Mouse (Mus musculus) forebrain, embryonic 13.5 days (tissue): ENCODE results near the gene Nat9. TPM values are rescaled to one million over a fixed set of nuclear protein-coding genes. Genes with fewer than 3 reads are reported as not detected.

ENCODE experiments used
- ATAC-seq: fragments of 200-750 bp; cut with Nextera tagmentation; 2 replicates; pipeline ENCODE4 v1.8.0; 2017
- H3K27ac ChIP-seq: fragments of 300-500 bp; sonication (generic); 2 replicates; pipeline ENCODE4 v1.5.1; 2015; ENCODE audit warnings: inconsistent platforms, mild to moderate bottlenecking, moderate library complexity
- H3K27me3 ChIP-seq: fragments of 300-500 bp; sonication (generic); 2 replicates; pipeline ENCODE4 v1.6.1; 2015; ENCODE audit warnings: mild to moderate bottlenecking, inconsistent platforms
- H3K36me3 ChIP-seq: fragments of 300-500 bp; sonication (generic); 2 replicates; pipeline ENCODE4 v1.6.1; 2015; ENCODE audit warnings: mild to moderate bottlenecking, inconsistent platforms; ENCODE audit not compliant: poor library complexity, severe bottlenecking
- H3K4me1 ChIP-seq: fragments of 300-500 bp; sonication (generic); 2 replicates; pipeline ENCODE4 v1.6.1; 2015; ENCODE audit warnings: inconsistent platforms
- H3K4me2 ChIP-seq: fragments of 300-500 bp; sonication (generic); 2 replicates; pipeline ENCODE4 v1.6.1; 2015; ENCODE audit warnings: inconsistent platforms, mild to moderate bottlenecking, moderate library complexity
- H3K4me3 ChIP-seq: fragments of 300-500 bp; sonication (generic); 2 replicates; pipeline ENCODE4 v1.5.1; 2015; ENCODE audit warnings: mild to moderate bottlenecking, inconsistent platforms
- H3K9ac ChIP-seq: fragments of 300-500 bp; sonication (generic); 2 replicates; pipeline ENCODE4 v1.6.1; 2015; ENCODE audit warnings: mild to moderate bottlenecking, inconsistent platforms
- H3K9me3 ChIP-seq: fragments of 300-500 bp; sonication (generic); replicated peaks from 2 replicates; pipeline ENCODE4 v1.6.1; 2016; ENCODE audit warnings: inconsistent platforms
- WGBS: fragments of 180-500 bp; shearing (Covaris S2); methylation state at CpG from one replicate; pipeline ENCODE4 v1.1.7; 2015; 5-methylcytosine and 5-hydroxymethylcytosine counted together
- polyA plus RNA-seq: library from polyadenylated mRNA; unstranded; fragments of >200 nt; fragmentation: Nextera tagmentation; extraction: Ambion mirVana; gene quantifications from 2 replicates; pipeline ENCODE4 v1.2.1, GENCODE M21; 2015

Gene Nat9
- polyA plus RNA-seq, 1 experiment from 2014 or later: 18.2 TPM

DNA sequence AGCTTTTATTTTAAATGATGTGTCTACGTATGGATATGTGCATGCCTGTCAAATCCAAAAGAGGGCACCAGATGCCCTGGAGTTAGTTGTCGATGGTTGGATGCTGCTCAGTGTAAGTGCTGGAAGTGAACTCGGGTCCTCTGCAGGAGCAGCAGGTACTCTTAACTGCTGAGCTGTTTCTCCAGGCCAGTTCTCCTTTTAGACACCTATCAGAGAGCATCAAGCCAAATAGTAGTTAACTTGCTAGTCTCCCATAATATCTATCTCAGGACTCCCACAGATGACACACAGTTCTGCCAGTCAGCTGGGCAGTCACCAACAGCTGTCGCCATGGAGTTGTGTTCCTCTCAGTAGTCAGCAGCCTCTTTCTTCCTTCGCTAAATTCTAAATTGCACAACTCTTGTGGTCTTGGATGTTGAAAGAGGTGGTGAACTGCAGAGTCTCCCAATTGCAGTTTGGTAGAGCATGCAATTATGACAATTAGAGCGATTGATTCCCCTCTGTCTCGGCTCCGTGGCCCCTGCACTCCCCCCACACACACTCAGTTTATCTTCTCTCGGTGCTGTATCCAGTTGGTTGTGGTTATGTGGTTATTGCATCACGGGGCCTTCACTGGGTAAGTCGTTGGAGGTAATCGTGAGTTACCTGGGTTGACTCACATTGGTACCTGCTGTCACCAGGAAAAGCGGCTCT is 1.0 kb upstream of the Nat9 start:
- Histone ChIP-seq H3K9ac (no peak overlapping the region), H3K4me2 (peak overlapping the region; percentile 85), H3K27ac (no peak overlapping the region), H3K27me3 (no peaks in the 10 kb centered on the region), H3K4me3 (no peak overlapping the region), H3K4me1 (peaks cover 15% of the 10 kb centered on the region), H3K9me3 (no peaks in the 10 kb centered on the region), H3K36me3 (0 out of 2 replicates have a peak, but pooled peaks cover 8% of the 10 kb centered on the region)
- 89% methylated on average over 13 of the region's 13 CpGs for WGBS
- ATAC-seq: no peak

DNA sequence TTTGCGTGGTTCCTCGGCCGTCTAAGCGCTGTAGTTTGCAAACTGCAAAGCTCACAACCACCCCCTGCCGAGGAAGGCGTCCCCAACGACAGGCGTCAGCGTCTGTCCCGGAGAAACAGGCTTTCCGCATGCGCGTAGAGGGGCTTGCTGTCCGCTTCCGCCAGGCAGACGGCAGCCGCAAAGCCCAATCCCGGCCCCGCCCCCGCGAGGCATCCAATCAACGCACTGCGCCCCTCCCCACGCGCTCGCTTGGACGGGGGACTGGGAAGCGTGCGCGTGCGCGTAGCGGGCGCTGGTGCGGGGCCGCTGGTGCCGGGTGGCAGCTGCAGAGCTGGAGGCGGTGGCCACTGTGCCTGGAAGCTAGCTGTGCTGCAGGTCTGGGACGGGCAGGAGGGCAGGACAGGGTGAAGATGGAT is 427 bp downstream of the Nat9 start, which contains the start of gene Tmem104:
TSS of gene Tmem104 (plus strand) at position 264 of the 416 bp plus-strand sequence.
- Histone ChIP-seq H3K9ac (peak within 1 kb of the TSS; percentile 75), H3K27ac (peak within 1 kb of the TSS; percentile 68), H3K4me1 (peaks cover 16% of the 10 kb centered on the region), H3K9me3 (no peaks in the 10 kb centered on the region), H3K4me3 (peak within 1 kb of the TSS; percentile 52), H3K36me3 (0 out of 2 replicates have a peak, but pooled peaks cover 10% of the 10 kb centered on the region), H3K4me2 (peak within 1 kb of the TSS; percentile 85), H3K27me3 (no peaks in the 10 kb centered on the region)
- ATAC-seq: peak; percentile 96
- WGBS: 2% methylated on average over 39 of the region's 39 CpGs

DNA sequence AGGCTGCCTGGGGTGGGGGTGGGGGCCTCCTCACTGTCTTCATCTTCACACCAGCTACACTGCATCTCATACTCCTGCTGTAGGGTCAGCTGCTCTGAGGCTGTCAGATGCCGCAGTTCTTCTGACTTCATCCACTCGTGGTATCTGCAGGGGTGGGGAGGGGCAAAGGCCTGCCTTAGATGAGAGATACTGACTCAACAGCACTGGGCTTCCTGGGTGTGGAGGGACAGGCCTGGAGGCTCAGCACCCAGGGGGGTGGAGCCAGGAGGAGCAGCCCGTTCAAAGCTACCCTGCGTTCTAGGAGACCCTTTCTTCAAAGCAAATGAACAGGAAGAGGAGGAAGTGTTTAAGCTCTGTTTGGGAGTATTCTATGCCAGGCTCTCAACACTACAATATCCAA is 2.7 kb downstream of the Nat9 start:
- ATAC-seq: no peak
- Histone ChIP-seq H3K36me3 (0 out of 2 replicates have a peak, but pooled peaks cover 6% of the 10 kb centered on the region), H3K27ac (no peak overlapping the region), H3K4me1 (peaks cover 17% of the 10 kb centered on the region), H3K27me3 (no peaks in the 10 kb centered on the region), H3K9me3 (no peaks in the 10 kb centered on the region), H3K4me2 (no peak overlapping the region), H3K9ac (no peak overlapping the region), H3K4me3 (no peak overlapping the region)
- WGBS: 54% methylated on average over 4 of the region's 4 CpGs

DNA sequence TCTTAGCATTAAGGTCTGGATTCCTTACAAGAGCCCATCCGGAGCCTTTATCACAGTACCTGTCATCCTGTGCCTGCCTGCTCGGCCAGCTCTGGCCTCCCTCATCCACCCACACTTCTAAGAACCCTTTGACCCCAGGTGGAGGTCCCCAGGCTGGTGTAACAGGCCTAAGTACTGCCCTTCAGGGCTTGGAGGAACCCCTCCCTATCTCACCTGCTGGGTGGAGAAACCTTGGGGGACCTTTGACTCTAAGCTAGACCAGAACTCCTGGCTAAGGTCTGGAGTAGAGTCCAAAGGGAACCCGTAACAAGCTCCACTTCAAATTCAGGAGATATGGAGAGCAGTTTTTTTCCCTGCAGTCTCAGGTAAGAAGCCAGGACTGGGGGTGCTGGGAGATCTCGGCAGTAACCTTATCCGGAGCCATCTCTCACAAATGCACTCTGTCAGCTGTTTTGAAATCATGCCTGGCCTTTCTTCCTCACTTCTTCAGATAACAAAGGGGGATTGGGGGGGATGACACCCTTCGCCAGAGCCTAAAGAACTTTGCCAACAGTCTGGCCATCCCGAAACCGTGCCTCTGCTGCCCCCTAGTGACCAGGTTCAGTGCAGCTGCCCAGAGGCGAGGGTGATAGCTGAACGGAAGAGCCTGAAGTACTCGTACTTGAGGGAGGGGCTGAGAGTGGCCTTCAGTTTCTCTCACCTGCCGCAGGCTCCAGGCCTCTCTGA is 5.6 kb downstream of the Nat9 start:
- ATAC-seq: no peak
- H3K36me3 ChIP-seq: 0 out of 2 replicates have a peak, but pooled peaks cover 6% of the 10 kb centered on the region
- WGBS: 21% methylated on average over 12 of the region's 12 CpGs
- no peaks in the 10 kb centered on the region for H3K9me3 ChIP-seq
- H3K27me3 ChIP-seq: no peaks in the 10 kb centered on the region
- H3K4me1 ChIP-seq: peaks cover 30% of the 10 kb centered on the region
- H3K4me2 ChIP-seq: no peak overlapping the region
- H3K27ac ChIP-seq: no peak overlapping the region
- no peak overlapping the region for H3K4me3 ChIP-seq
- H3K9ac ChIP-seq: no peak overlapping the region

DNA sequence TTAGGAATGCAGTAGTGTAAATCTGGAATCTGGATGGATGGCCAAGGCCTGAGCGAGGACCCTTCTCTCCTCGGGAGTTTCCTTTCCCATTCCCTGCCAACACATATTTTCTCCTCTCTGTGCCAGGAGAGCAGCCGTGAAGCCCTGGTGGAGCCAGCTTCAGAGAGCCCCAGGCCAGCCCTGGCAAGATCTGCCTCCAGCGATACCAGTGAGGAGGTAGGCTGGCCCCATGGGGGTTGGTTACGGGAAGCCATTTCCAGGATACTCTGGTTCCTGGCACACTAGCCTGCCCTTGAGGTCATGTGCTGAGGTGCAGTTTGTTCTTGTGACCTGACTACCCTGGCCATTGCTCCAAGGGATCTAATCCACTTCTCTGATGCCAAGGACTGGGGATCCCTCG is 7.8 kb downstream of the Nat9 start:
- H3K27me3 ChIP-seq: 0 out of 2 replicates have a peak, but pooled peaks cover 3% of the 10 kb centered on the region
- 99% methylated on average over 6 of the region's 6 CpGs for WGBS
- H3K4me1 ChIP-seq: peaks cover 40% of the 10 kb centered on the region
- H3K9ac ChIP-seq: no peak overlapping the region
- no peak overlapping the region for H3K4me2 ChIP-seq
- H3K36me3 ChIP-seq: 0 out of 2 replicates have a peak, but pooled peaks cover 6% of the 10 kb centered on the region
- no peaks in the 10 kb centered on the region for H3K9me3 ChIP-seq
- H3K4me3 ChIP-seq: no peak overlapping the region
- ATAC-seq: no peak
- no peak overlapping the region for H3K27ac ChIP-seq

DNA sequence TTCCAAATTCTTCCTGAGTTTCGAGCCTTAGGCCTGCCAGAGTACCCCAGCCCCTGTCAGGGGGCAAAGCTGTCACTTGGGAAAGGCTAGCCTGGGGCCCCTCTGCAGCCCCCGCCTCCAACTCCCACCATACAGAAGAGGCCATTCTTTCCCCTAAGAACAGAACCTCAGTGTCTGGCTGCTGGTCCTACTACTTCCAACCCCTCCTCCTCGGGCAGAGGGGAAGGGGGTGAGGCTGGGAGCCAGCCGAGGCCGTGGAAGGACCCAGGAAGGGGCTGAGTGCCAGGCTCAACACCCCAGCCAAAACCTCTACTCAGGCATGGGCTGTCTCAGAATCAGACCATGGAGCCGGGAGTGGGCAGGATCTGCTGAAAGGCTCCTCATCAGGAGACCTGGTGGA is 8.5 kb downstream of the Nat9 start:
- WGBS: 62% methylated on average over 6 of the region's 6 CpGs
- 0 out of 2 replicates have a peak, but pooled peaks cover 3% of the 10 kb centered on the region for H3K27me3 ChIP-seq
- H3K4me2 ChIP-seq: no peak overlapping the region
- H3K36me3 ChIP-seq: 0 out of 2 replicates have a peak, but pooled peaks cover 6% of the 10 kb centered on the region
- no peak overlapping the region for H3K4me3 ChIP-seq
- peak; percentile 46; the same call in 1 of the 2 replicates for ATAC-seq
- H3K4me1 ChIP-seq: peaks cover 43% of the 10 kb centered on the region
- no peaks in the 10 kb centered on the region for H3K9me3 ChIP-seq
- no peak overlapping the region for H3K9ac ChIP-seq
- no peak overlapping the region for H3K27ac ChIP-seq

DNA sequence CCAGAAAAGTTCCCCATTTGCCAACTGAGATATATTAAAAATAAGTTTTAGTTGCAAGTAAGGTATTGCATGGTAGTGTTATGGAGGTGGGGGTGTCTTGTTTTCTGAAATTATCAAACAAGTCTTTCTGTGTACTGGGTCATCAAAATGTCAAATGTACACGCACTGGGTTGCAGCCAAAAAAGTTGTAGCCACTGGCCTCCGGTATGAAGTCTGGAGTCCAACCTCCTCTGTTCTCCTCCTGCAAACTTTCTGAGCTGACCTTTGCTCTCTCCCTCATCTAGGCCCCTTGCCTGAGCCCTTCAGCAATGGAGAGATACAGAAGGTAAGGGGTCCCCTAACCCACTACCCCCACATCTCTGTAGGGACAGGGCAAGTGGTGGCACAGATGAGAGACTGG is 8.9 kb downstream of the Nat9 start:
- Histone ChIP-seq H3K27me3 (0 out of 2 replicates have a peak, but pooled peaks cover 7% of the 10 kb centered on the region), H3K4me2 (no peak overlapping the region), H3K4me1 (peaks cover 47% of the 10 kb centered on the region), H3K27ac (no peak overlapping the region), H3K4me3 (no peak overlapping the region), H3K9me3 (no peaks in the 10 kb centered on the region), H3K9ac (no peak overlapping the region), H3K36me3 (0 out of 2 replicates have a peak, but pooled peaks cover 6% of the 10 kb centered on the region)
- no peak for ATAC-seq
- WGBS: 87% methylated on average over 2 of the region's 2 CpGs

DNA sequence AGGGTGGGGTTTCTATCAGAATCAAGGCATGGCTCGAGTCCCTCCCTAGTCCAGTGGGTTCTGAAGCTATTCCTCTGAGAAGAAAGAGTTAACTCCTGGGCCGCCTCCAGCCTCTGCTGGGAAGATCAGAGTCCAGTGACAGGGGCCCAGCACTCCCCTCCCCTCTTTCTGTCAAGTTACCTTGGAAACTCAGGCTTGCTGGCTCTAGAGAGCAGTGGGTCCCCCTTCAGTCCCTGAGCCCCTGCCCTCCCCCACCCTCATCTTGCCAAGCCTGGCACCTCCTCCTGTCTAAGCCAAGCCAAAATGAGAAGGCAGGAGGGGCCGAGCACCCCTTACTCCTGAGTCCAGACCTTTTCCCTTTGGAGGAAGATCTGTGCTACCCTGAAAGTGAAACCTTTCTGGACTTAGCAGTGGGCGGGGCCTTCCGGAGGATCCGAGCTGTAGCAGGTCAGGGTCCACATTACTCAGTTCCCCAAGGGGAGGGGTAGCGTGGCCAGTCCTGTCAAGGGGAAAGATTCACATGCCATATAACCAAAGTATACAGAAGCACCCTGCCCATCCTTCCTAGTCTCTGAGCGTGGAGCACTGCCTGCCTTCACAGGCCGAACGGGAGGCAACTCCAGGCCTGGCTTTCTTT is 10.0 kb downstream of the Nat9 start:
- H3K27me3 ChIP-seq: 0 out of 2 replicates have a peak, but pooled peaks cover 14% of the 10 kb centered on the region
- no peak overlapping the region; the same call in 1 of the 2 replicates for H3K9ac ChIP-seq
- peak overlapping the region; percentile 39 for H3K4me2 ChIP-seq
- WGBS: 22% methylated on average over 10 of the region's 10 CpGs
- H3K4me1 ChIP-seq: peaks cover 58% of the 10 kb centered on the region
- H3K36me3 ChIP-seq: 0 out of 2 replicates have a peak, but pooled peaks cover 3% of the 10 kb centered on the region
- H3K9me3 ChIP-seq: no peaks in the 10 kb centered on the region
- ATAC-seq: peak; percentile 59
- H3K27ac ChIP-seq: peak overlapping the region; percentile 51
- no peak overlapping the region for H3K4me3 ChIP-seq

DNA sequence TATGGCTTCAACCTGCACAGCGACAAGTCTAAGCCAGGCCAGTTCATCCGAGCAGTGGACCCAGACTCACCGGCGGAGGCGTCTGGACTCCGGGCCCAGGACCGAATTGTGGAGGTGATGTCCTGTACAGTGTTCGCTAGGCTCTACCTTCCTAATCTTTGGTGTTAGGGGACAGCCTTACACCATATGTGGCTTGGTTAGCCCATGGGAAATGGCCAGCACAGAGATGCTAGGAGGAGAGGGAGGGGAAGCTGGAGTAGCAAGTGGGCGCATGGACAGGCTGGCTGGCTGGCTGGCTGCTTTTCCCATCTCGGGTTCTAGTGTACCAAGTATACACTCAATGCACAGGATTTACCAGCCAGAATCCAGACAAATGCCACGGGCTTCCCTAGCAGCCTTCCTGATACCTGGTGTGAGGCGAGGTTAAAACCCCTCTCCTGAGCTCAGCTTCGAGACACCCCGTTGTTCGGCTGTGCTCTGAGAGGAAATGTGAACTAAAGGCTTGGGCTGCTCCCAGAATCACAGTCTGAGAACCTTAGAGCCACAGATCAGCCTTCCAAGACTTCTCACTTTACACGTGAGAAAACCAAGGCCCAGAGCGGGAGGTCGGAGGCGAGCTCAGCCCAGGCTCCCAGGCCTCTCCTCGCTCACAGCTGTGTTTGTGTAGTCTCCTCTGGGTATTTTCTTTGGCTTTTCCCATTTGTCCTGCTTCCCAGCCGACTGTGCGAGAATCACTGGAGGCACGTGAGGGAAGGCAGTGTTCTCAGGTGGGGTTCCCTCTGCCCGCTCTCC is 11.1 kb downstream of the Nat9 start:
- H3K9me3 ChIP-seq: no peaks in the 10 kb centered on the region
- H3K4me2 ChIP-seq: no peak overlapping the region
- H3K9ac ChIP-seq: no peak overlapping the region; the same call in 1 of the 2 replicates
- 0 out of 2 replicates have a peak, but pooled peaks cover 18% of the 10 kb centered on the region for H3K27me3 ChIP-seq
- 0 out of 2 replicates have a peak, but pooled peaks cover 3% of the 10 kb centered on the region for H3K36me3 ChIP-seq
- no peak overlapping the region for H3K4me3 ChIP-seq
- H3K27ac ChIP-seq: no peak overlapping the region; the same call in 1 of the 2 replicates
- 63% methylated on average over 24 of the region's 24 CpGs for WGBS
- peaks cover 66% of the 10 kb centered on the region for H3K4me1 ChIP-seq
- no peak for ATAC-seq

DNA sequence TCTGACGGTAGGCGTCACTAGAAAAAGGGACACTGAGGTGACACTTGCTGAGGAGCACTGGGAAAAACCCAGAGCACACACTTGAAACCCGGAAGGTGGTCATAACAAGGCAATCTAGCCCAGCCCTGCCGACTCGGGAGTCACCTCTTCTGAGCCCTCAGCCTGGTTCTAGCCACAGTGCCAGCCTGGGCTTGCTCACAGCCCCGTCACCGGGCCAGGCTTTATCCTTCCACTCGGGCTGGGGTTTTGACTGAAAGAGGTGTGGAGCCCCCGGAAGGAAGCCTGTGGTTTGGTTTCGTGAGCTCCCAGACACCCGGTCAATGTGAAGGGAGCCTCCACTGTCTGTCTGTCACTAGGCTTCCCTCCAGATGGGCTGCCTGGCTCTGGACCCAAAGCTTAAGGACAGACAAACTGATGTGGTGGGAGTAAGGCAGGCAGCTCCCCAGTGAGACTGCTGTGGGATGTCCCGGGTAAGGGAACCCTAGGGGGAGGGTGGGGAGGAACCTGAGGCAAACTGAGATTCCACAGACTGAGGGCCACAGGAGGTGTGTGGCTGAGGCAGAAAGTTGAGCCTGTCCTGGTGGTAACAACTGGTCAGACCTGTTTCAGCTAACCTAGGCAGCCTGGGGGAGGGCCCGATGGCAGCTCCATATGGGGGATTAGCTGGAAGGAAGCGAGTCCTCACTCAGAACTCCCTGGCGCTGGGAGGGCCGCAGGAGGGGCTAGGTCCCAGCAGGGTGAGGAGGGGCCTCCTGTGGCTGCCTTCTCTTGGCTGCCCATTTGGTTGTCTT is 13.9 kb downstream of the Nat9 start:
- no peaks in the 10 kb centered on the region for H3K9me3 ChIP-seq
- ATAC-seq: no peak

More for the DNA sequence above, 13.9 kb downstream of the Nat9 start:
- Histone ChIP-seq H3K4me3 (no peak overlapping the region), H3K4me2 (no peak overlapping the region), H3K27ac (no peak overlapping the region), H3K9ac (no peak overlapping the region), H3K27me3 (0 out of 2 replicates have a peak, but pooled peaks cover 18% of the 10 kb centered on the region), H3K4me1 (peaks cover 59% of the 10 kb centered on the region), H3K36me3 (no peaks in the 10 kb centered on the region)
- WGBS: 14% methylated on average over 16 of the region's 16 CpGs
